Comparison of ENCODE assay signal across 14 mouse cellular contexts in genomic region chr2:92402591-92403326, GRCm38 (mm10). TPM values are rescaled to one million over a fixed set of nuclear protein-coding genes. Genes with fewer than 3 reads are reported as not detected.
DNase-seq lines count a peak whose midpoint lies in the region; ATAC-seq lines count a peak whose summit lies in the region.
"Had no signal": no experiment of that assay in that cellular context is flagged by ENCODE, and none has a peak within 500 bp of the region (broad histone marks: within the 10 kb centered on the region; RNA-seq: fewer than 3 reads in every experiment).

No protein-coding gene starts in this region.

- peaks cover 17% of the 10 kb centered on the region for H3K36me3 ChIP-seq in forebrain, embryonic 16.5 days (ENCODE audit: control insufficient read depth, insufficient read depth)
- H3K36me3 ChIP-seq in forebrain, embryonic 14.5 days (ENCODE audit: control insufficient read depth, insufficient read depth, low read length) = peaks cover 42% of the 10 kb centered on the region
- H3K36me3 ChIP-seq in hindbrain, embryonic 15.5 days = peaks cover 20% of the 10 kb centered on the region

- H3K4me1 ChIP-seq in forebrain, embryonic 16.5 days (replicated peaks; ENCODE audit: control insufficient read depth, insufficient read depth, low read length) = peaks cover 27% of the 10 kb centered on the region
- H3K4me1 ChIP-seq in forebrain, embryonic 14.5 days (ENCODE audit: control insufficient read depth, insufficient read depth, low read length) = peaks cover 6% of the 10 kb centered on the region; the same call in 1 of the 2 replicates
- H3K4me1 ChIP-seq in hindbrain, embryonic 15.5 days (replicated peaks) = peaks cover 47% of the 10 kb centered on the region

- no peak overlapping the region for H3K4me3 ChIP-seq in forebrain, embryonic 16.5 days (replicated peaks; ENCODE audit: low read length)
- H3K4me3 ChIP-seq in forebrain, embryonic 14.5 days (ENCODE audit: low read depth, low read length) = no peak overlapping the region
- H3K4me3 ChIP-seq in hindbrain, embryonic 15.5 days = no peak overlapping the region
- H3K4me3 ChIP-seq: forebrain, embryonic 13.5 days; lung, embryonic 15.5 days; stomach, embryonic 15.5 days had no signal

- no peaks in the 10 kb centered on the region for H3K9me3 ChIP-seq in forebrain, embryonic 16.5 days (ENCODE audit: control insufficient read depth, low read length)
- no peaks in the 10 kb centered on the region for H3K9me3 ChIP-seq in forebrain, embryonic 14.5 days (replicated peaks; ENCODE audit: control insufficient read depth, low read length)
- no peaks in the 10 kb centered on the region for H3K9me3 ChIP-seq in hindbrain, embryonic 15.5 days
- H3K9me3 ChIP-seq: forebrain, embryonic 13.5 days; lung, embryonic 15.5 days; stomach, embryonic 15.5 days had no signal

- 61% methylated on average over 4 of the region's 4 CpGs for WGBS in forebrain, embryonic 16.5 days
- 76% methylated on average over 4 of the region's 4 CpGs for WGBS in forebrain, embryonic 14.5 days
- WGBS in hindbrain, embryonic 15.5 days = 61% methylated on average over 4 of the region's 4 CpGs

- intact Hi-C loops in left cerebral cortex, postnatal 25 days (cut with DNase I) = no loop called here

- no peak overlapping the region for H3K4me2 ChIP-seq in forebrain, embryonic 16.5 days (ENCODE audit: low read length)
- H3K4me2 ChIP-seq in forebrain, embryonic 14.5 days (ENCODE audit: low read length) = no peak overlapping the region
- no peak overlapping the region for H3K4me2 ChIP-seq in hindbrain, embryonic 15.5 days
- H3K4me2 ChIP-seq: forebrain, embryonic 13.5 days; lung, embryonic 15.5 days; stomach, embryonic 15.5 days had no signal

- peak overlapping the region; percentile 44; the same call in 1 of the 2 replicates for H3K27ac ChIP-seq in forebrain, embryonic 16.5 days (ENCODE audit: low read length)
- H3K27ac ChIP-seq in forebrain, embryonic 14.5 days (ENCODE audit: low read depth, low read length) = no peak overlapping the region; the same call in 1 of the 2 replicates
- H3K27ac ChIP-seq in hindbrain, embryonic 15.5 days (replicated peaks) = peak overlapping the region; percentile 58
- H3K27ac ChIP-seq: forebrain, embryonic 13.5 days; lung, embryonic 15.5 days; stomach, embryonic 15.5 days had no signal

- no peaks in the 10 kb centered on the region for H3K27me3 ChIP-seq in forebrain, embryonic 16.5 days (replicated peaks; ENCODE audit: control insufficient read depth, insufficient read depth, low read length)
- H3K27me3 ChIP-seq in forebrain, embryonic 14.5 days (replicated peaks; ENCODE audit: control insufficient read depth, insufficient read depth, low read length) = no peaks in the 10 kb centered on the region
- no peaks in the 10 kb centered on the region for H3K27me3 ChIP-seq in hindbrain, embryonic 15.5 days
- H3K27me3 ChIP-seq: forebrain, embryonic 13.5 days had no signal

- no peak overlapping the region for H3K9ac ChIP-seq in forebrain, embryonic 16.5 days (replicated peaks; ENCODE audit: low read depth, low read length)
- H3K9ac ChIP-seq in forebrain, embryonic 14.5 days (ENCODE audit: low read length) = no peak overlapping the region
- no peak overlapping the region for H3K9ac ChIP-seq in hindbrain, embryonic 15.5 days
- H3K9ac ChIP-seq: forebrain, embryonic 13.5 days; lung, embryonic 15.5 days; stomach, embryonic 15.5 days had no signal

- no peak for DNase-seq in forebrain, embryonic 14.5 days (ENCODE audit: low spot score)
- peak; percentile 3 to 73 for DNase-seq in left cerebral cortex, postnatal 25 days (ENCODE audit: low spot score in 2 of 2)
- DNase-seq in left cerebral cortex, adult 11 months (ENCODE audit: low spot score) = no peak
- peak; percentile 82 for DNase-seq in cerebellum, adult 11 months
- no peak for DNase-seq in right cerebral cortex, adult 18-20 months
- DNase-seq: adrenal gland, postnatal 10 days; right cerebral cortex, postnatal 25 days had no signal

- ATAC-seq in forebrain, embryonic 16.5 days = no peak; the same call in 1 of the 2 replicates
- ATAC-seq in forebrain, embryonic 14.5 days = no peak
- ATAC-seq in hindbrain, embryonic 15.5 days (ENCODE audit: low FRiP score, low read depth) = no peak
- ATAC-seq in CD4-positive, CD25-positive, alpha-beta regulatory T cell, adult 4 months = no peak
- ATAC-seq: forebrain, embryonic 13.5 days had no signal

RNA-seq across cellular contexts. Expression of gene Mapk8ip1, which starts 1.7 kb away (rescaled TPM):
- polyA plus RNA-seq in forebrain, embryonic 16.5 days (2015; fragmentation: Nextera tagmentation; extraction: Ambion mirVana) = 101 TPM in 2 replicates
- 49.3 and 54.5 TPM in 2 replicates for polyA plus RNA-seq in forebrain, embryonic 14.5 days (2014; fragmentation: Nextera tagmentation; extraction: Ambion mirVana)
- 100 to 1,000 TPM; 374 to 376 TPM for total RNA-seq in left cerebral cortex, postnatal 25 days (2021)
- 162 and 178 TPM in 2 replicates for polyA plus RNA-seq in hindbrain, embryonic 15.5 days (2015; fragmentation: Nextera tagmentation; extraction: Ambion mirVana)
- polyA plus RNA-seq in CD4-positive, CD25-positive, alpha-beta regulatory T cell, adult 4 months (2017; shearing (Covaris generic)) = under 1 TPM; 0.35 to 0.68 TPM

RNA-seq across cellular contexts. Expression of gene 1700029I15Rik, which starts 20.4 kb away (rescaled TPM):
- 5.7 and 8.6 TPM in 2 replicates for polyA plus RNA-seq in forebrain, embryonic 16.5 days (2015; fragmentation: Nextera tagmentation; extraction: Ambion mirVana)
- polyA plus RNA-seq in forebrain, embryonic 14.5 days (2014; fragmentation: Nextera tagmentation; extraction: Ambion mirVana) = 3.2 and 3.7 TPM in 2 replicates
- 1 to 10 TPM; 3.4 to 4.4 TPM for total RNA-seq in left cerebral cortex, postnatal 25 days (2021)
- 7.8 and 8.8 TPM in 2 replicates for polyA plus RNA-seq in hindbrain, embryonic 15.5 days (2015; fragmentation: Nextera tagmentation; extraction: Ambion mirVana)
- polyA plus RNA-seq in CD4-positive, CD25-positive, alpha-beta regulatory T cell, adult 4 months (2017; shearing (Covaris generic)) = 1 to 10 TPM; 4.5 to 8.1 TPM

RNA-seq across cellular contexts. Expression of gene Large2, which starts 28.1 kb away (rescaled TPM):
- 1.4 and 2.4 TPM in 2 replicates for polyA plus RNA-seq in forebrain, embryonic 16.5 days (2015; fragmentation: Nextera tagmentation; extraction: Ambion mirVana)
- 0.99 and 1.5 TPM in 2 replicates for polyA plus RNA-seq in forebrain, embryonic 14.5 days (2014; fragmentation: Nextera tagmentation; extraction: Ambion mirVana)
- total RNA-seq in left cerebral cortex, postnatal 25 days (2021) = under 1 TPM; 0.62 to 0.80 TPM
- polyA plus RNA-seq in hindbrain, embryonic 15.5 days (2015; fragmentation: Nextera tagmentation; extraction: Ambion mirVana) = 1.5 TPM in 2 replicates
- polyA plus RNA-seq in CD4-positive, CD25-positive, alpha-beta regulatory T cell, adult 4 months (2017; shearing (Covaris generic)) = not detected
- total RNA-seq: MEL had no signal

RNA-seq across cellular contexts. Expression of gene Pex16, which starts 28.3 kb away (rescaled TPM):
- 38.3 and 42.0 TPM in 2 replicates for polyA plus RNA-seq in forebrain, embryonic 16.5 days (2015; fragmentation: Nextera tagmentation; extraction: Ambion mirVana)
- 37.1 and 37.9 TPM in 2 replicates for polyA plus RNA-seq in forebrain, embryonic 14.5 days (2014; fragmentation: Nextera tagmentation; extraction: Ambion mirVana)
- 10 to 100 TPM; 31.1 to 35.5 TPM for total RNA-seq in left cerebral cortex, postnatal 25 days (2021)
- 37.3 and 40.1 TPM in 2 replicates for polyA plus RNA-seq in hindbrain, embryonic 15.5 days (2015; fragmentation: Nextera tagmentation; extraction: Ambion mirVana)
- 10 to 100 TPM; 44.5 to 77.0 TPM for polyA plus RNA-seq in CD4-positive, CD25-positive, alpha-beta regulatory T cell, adult 4 months (2017; shearing (Covaris generic))

RNA-seq across cellular contexts. Expression of gene Cry2, which starts 31.1 kb away (rescaled TPM):
- 40.1 and 46.8 TPM in 2 replicates for polyA plus RNA-seq in forebrain, embryonic 16.5 days (2015; fragmentation: Nextera tagmentation; extraction: Ambion mirVana)
- polyA plus RNA-seq in forebrain, embryonic 14.5 days (2014; fragmentation: Nextera tagmentation; extraction: Ambion mirVana) = 16.1 and 24.6 TPM in 2 replicates
- total RNA-seq in left cerebral cortex, postnatal 25 days (2021) = 100 to 1,000 TPM; 110 to 113 TPM
- polyA plus RNA-seq in hindbrain, embryonic 15.5 days (2015; fragmentation: Nextera tagmentation; extraction: Ambion mirVana) = 41.1 and 47.9 TPM in 2 replicates
- 10 to 100 TPM; 10.6 to 13.4 TPM for polyA plus RNA-seq in CD4-positive, CD25-positive, alpha-beta regulatory T cell, adult 4 months (2017; shearing (Covaris generic))

Comparison
In these comparisons a context has a peak if more than half of its experiments do, and no peak if none do; other contexts are left out.
1. DNase-seq: peak in left cerebral cortex, postnatal 25 days (2 of 2) and cerebellum, adult 11 months (single experiment); none in forebrain, embryonic 14.5 days (single experiment), left cerebral cortex, adult 11 months (single experiment) and right cerebral cortex, adult 18-20 months (single experiment).
2. RNA of gene Mapk8ip1, which starts 1.7 kb away (polyA plus RNA-seq): 162 to 178 TPM in hindbrain, embryonic 15.5 days, 101 TPM in forebrain, embryonic 16.5 days and 49.3 to 54.5 TPM in forebrain, embryonic 14.5 days; 0.35 to 0.68 TPM in CD4-positive, CD25-positive, alpha-beta regulatory T cell, adult 4 months; every median in the first group is over 10 times any median in the second.